Mouse (Mus musculus): ENCODE measurements around the gene Vps4b. TPM values are rescaled to one million over a fixed set of nuclear protein-coding genes. Genes with fewer than 3 reads are reported as not detected.

The Vps4b gene
- polyA plus RNA-seq (2015; fragmentation: Nextera tagmentation; extraction: Ambion mirVana) = 26.4 and 27.8 TPM in 2 replicates

DNA sequence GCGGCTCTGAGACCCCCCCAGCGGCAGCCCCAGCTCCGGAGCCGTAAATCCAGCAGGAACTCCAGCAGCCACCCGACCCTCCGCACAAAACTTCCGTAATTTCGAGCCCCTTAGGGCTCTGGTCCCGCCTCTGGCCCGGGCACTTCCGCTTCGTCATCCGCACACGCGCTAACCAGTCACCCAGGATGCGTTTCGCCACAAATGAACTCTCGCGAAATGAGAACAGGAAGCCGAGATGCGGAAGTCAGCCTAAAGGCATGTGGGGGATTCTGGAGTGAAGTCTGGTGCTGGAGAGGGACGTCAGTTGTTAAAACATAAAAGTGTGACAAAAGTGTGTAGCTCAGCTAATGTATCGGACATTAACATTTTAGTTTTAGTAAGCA is at the start of gene Vps4b:
Vps4b (minus strand) TSS at position 187 of the 383 bp plus-strand sequence.

DNA sequence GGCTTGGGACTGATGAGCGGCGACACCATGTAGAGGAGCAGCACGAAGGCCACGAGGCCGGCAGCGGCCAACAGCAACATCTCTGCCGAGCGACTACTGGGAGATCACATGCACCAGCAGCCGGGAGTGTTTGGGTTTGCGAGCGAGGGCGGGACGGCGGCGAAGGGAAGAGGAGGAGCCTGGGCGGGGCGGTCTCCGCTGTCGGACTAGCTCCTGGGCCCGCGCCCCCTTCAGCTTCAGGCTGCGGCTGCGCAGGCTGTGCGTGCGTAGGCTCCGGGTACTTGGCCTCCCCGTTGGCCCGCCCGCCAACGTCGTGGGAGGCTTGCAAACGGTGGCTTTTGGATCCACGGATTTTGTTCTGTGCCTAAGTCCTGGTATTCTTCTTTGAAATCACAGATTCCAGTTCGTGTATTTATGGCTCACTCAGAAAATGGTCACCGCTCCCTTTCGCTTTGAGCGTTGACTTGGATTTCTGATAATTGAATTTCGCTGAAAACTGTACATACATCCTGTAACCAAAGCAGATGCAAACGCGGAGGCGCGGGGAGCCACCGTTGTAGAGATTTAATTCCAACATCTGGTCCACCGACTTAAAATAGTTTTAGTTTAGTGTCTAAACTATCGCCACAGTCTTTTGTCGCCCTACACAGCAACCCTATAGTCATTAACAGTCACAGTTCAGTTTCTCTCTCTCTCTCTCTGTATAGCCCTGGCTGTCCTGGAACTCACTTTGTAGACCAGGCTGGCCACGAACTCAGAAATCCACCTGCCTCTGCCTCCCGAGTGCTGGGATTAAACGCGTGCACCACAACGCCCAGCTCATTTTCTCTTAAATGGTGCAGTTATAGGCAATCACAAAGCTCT is 36.7 kb downstream of the Vps4b start, which contains the start of gene Kdsr:
Kdsr (minus strand) TSS at position 156 of the 864 bp plus-strand sequence.

Other genes with a start within 250 kb of the Vps4b start
- 5.5 and 6.0 TPM in 2 replicates for gene Bcl2, start 82.5 kb downstream of the Vps4b start, polyA plus RNA-seq (2015; fragmentation: Nextera tagmentation; extraction: Ambion mirVana)
- gene Kdsr, start 37.0 kb downstream of the Vps4b start, polyA plus RNA-seq (2015; fragmentation: Nextera tagmentation; extraction: Ambion mirVana) = 6.3 and 6.4 TPM in 2 replicates
- gene Serpinb5, start 64.4 kb upstream of the Vps4b start, polyA plus RNA-seq (2015; fragmentation: Nextera tagmentation; extraction: Ambion mirVana) = 10.0 TPM in 1 of 2 replicates, not detected in the other
- 0.14 and 12.3 TPM in 2 replicates for gene Serpinb12, start 137.7 kb upstream of the Vps4b start, polyA plus RNA-seq (2015; fragmentation: Nextera tagmentation; extraction: Ambion mirVana)
- not detected in 2 replicates for gene Serpinb13, start 184.3 kb upstream of the Vps4b start, polyA plus RNA-seq (2015; fragmentation: Nextera tagmentation; extraction: Ambion mirVana)